Mouse (Mus musculus) midbrain, embryonic 13.5 days (tissue): Measurements from ENCODE around the gene Atp8a2. TPM values are rescaled to one million over a fixed set of nuclear protein-coding genes. Genes with fewer than 3 reads are reported as not detected.
A peak's percentile ranks its signal among the peaks of the same experiment; 100 is the strongest.

Experiments used
- ATAC-seq: fragments of 200-750 bp; cut with Nextera tagmentation; 2 replicates; pipeline ENCODE4 v1.8.0; 2017; ENCODE audit warnings: mild to moderate bottlenecking, moderate TSS enrichment, moderate library complexity
- H3K27ac ChIP-seq: fragments of 300-500 bp; sonication (generic); 2 replicates; pipeline ENCODE4 v1.5.1; 2015; ENCODE audit warnings: inconsistent platforms, mild to moderate bottlenecking, moderate library complexity
- H3K27me3 ChIP-seq: fragments of 300-500 bp; sonication (generic); 2 replicates; pipeline ENCODE4 v1.6.1; 2015; ENCODE audit warnings: mild to moderate bottlenecking, inconsistent platforms
- H3K36me3 ChIP-seq: fragments of 300-500 bp; sonication (generic); 2 replicates; pipeline ENCODE4 v1.6.1; 2015; ENCODE audit warnings: mild to moderate bottlenecking, inconsistent platforms
- H3K4me1 ChIP-seq: fragments of 300-500 bp; sonication (generic); replicated peaks from 2 replicates; pipeline ENCODE4 v1.6.1; 2015; ENCODE audit warnings: inconsistent platforms
- H3K4me2 ChIP-seq: fragments of 300-500 bp; sonication (generic); replicated peaks from 2 replicates; pipeline ENCODE4 v1.6.1; 2015; ENCODE audit warnings: moderate library complexity, mild to moderate bottlenecking, inconsistent platforms
- H3K4me3 ChIP-seq: fragments of 300-500 bp; sonication (generic); replicated peaks from 2 replicates; pipeline ENCODE4 v1.5.1; 2015; ENCODE audit warnings: mild to moderate bottlenecking, inconsistent platforms
- H3K9ac ChIP-seq: fragments of 300-500 bp; sonication (generic); replicated peaks from 2 replicates; pipeline ENCODE4 v1.6.1; 2015; ENCODE audit warnings: mild to moderate bottlenecking, inconsistent platforms
- H3K9me3 ChIP-seq: fragments of 300-500 bp; sonication (generic); 2 replicates; pipeline ENCODE4 v1.6.1; 2016; ENCODE audit warnings: mild to moderate bottlenecking, inconsistent platforms
- WGBS: fragments of 180-500 bp; shearing (Covaris S2); methylation state at CpG from one replicate; pipeline ENCODE4 v1.1.7; 2015; 5-methylcytosine and 5-hydroxymethylcytosine counted together
- polyA plus RNA-seq: library from polyadenylated mRNA; unstranded; fragments of >200 nt; fragmentation: Nextera tagmentation; extraction: Ambion mirVana; gene quantifications from 2 replicates; pipeline ENCODE4 v1.2.1, GENCODE M21; 2015

Atp8a2 gene
- polyA plus RNA-seq, 1 experiment from 2014 or later: 28.1 TPM

DNA sequence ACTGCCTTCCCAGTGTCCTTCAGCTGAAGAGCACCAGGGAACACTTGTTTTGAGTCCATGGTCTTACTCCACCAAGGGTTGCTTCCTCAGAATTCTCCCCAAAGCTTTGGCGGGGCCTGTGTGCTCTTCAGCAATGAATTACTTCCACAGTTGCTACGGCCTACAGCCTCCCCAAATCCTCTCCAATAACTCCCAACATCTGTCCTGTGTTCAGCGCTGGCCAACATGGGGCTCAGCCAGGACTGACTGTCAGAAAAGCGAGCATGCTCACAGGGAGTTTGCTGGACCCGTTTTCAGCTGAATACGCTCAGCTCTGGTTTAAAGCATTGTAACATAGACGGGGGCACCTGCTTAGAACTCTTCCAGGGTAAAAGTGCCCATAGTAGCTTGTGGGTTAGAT is 489.0 kb downstream of the Atp8a2 start:
- ATAC-seq: no peak
- Histone ChIP-seq H3K27me3 (no peaks in the 10 kb centered on the region), H3K36me3 (no peaks in the 10 kb centered on the region), H3K4me1 (no peaks in the 10 kb centered on the region), H3K9me3 (no peaks in the 10 kb centered on the region), H3K4me2 (no peak overlapping the region), H3K27ac (no peak overlapping the region), H3K9ac (no peak overlapping the region), H3K4me3 (no peak overlapping the region)
- 86% methylated on average over 7 of the region's 7 CpGs for WGBS

GRCm38 (mm10) chr14:59705326-59706058 is 491.5 kb downstream of the Atp8a2 start:
- H3K36me3 ChIP-seq: no peaks in the 10 kb centered on the region
- H3K4me3 ChIP-seq: no peak overlapping the region
- 86% methylated on average over 13 of the region's 13 CpGs for WGBS
- H3K9me3 ChIP-seq: no peaks in the 10 kb centered on the region
- H3K4me1 ChIP-seq: peaks cover 10% of the 10 kb centered on the region
- H3K27me3 ChIP-seq: no peaks in the 10 kb centered on the region
- H3K27ac ChIP-seq: no peak overlapping the region
- ATAC-seq: no peak
- no peak overlapping the region for H3K9ac ChIP-seq
- H3K4me2 ChIP-seq: no peak overlapping the region

DNA sequence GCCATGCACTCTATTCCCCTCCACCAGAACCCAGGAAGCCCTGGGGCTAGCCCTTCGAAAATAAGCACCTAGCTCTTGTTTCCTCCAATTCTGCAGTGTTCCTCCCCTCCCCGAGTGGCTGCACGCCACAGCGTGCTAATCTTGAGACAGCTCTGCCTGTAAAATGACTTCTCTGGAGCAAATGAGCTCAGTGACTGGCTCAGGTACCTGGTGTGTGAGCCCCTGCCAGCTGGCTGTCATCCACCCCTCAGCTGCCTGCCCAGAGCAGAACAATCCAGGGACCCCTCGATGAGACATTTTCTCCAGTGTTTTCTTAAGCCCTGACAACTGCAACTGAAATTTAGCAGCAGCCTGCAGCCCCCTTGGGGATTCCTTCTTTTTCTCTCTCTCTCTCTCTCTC is 495.5 kb downstream of the Atp8a2 start:
- Histone ChIP-seq H3K27ac (no peak overlapping the region), H3K4me3 (no peak overlapping the region), H3K9me3 (no peaks in the 10 kb centered on the region), H3K36me3 (no peaks in the 10 kb centered on the region), H3K9ac (no peak overlapping the region; the same call in 1 of the 2 replicates), H3K4me1 (peaks cover 10% of the 10 kb centered on the region), H3K27me3 (no peaks in the 10 kb centered on the region), H3K4me2 (no peak overlapping the region)
- 0 out of 2 replicates have a peak, but pooled peaks have one; percentile 41 for ATAC-seq
- WGBS: 40% methylated on average over 5 of the region's 5 CpGs

GRCm38 (mm10) chr14:59695160-59695559 is 501.8 kb downstream of the Atp8a2 start:
- Histone ChIP-seq H3K4me3 (no peak overlapping the region), H3K36me3 (no peaks in the 10 kb centered on the region), H3K27me3 (no peaks in the 10 kb centered on the region), H3K9me3 (no peaks in the 10 kb centered on the region), H3K4me2 (no peak overlapping the region), H3K27ac (no peak overlapping the region), H3K9ac (no peak overlapping the region), H3K4me1 (no peaks in the 10 kb centered on the region)
- ATAC-seq: no peak
- 89% methylated on average over 4 of the region's 4 CpGs for WGBS

DNA sequence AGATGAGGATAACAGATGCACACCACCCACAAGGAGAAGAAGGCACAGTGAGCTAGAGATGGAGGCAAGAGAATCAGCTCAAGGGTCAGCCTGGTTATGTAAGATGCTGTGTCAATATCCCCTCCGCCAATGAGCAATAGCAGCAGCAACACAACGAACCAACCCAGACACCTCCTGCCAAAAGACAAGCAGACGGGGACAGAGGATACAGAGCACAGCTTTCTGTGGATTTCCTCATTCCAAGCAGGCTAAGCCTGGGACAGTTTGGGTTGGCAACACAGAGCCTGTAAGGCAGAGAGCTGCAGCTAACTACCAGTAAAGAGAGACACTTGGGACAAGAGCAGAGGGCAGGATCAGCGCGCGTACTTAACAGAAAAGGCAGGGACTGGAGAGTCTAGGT is 504.8 kb downstream of the Atp8a2 start:
- 86% methylated on average over 6 of the region's 6 CpGs for WGBS
- Histone ChIP-seq H3K9ac (no peak overlapping the region), H3K36me3 (no peaks in the 10 kb centered on the region), H3K9me3 (no peaks in the 10 kb centered on the region), H3K4me2 (no peak overlapping the region), H3K27ac (no peak overlapping the region), H3K4me1 (no peaks in the 10 kb centered on the region), H3K4me3 (no peak overlapping the region), H3K27me3 (no peaks in the 10 kb centered on the region)
- ATAC-seq: no peak

DNA sequence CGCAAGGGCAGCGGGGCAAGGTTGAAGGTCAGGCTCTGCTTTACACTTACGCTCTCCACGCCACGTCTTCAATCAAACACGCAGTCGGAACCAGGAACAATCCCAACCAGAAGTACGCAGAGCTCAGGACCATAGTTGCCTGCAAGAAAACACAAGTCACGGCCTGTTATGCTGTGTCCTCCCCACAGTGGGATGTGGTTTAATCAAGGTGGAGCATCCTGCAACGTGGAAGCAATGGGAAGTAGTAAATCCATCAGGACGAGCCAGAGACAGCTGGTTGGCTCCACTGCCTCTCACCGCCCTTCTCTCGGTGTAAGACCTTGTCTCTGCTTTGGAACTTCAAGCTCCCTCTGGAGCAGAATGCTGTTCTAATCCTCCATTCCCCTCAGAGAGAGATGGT is 505.6 kb downstream of the Atp8a2 start:
- 86% methylated on average over 13 of the region's 13 CpGs for WGBS
- Histone ChIP-seq H3K9me3 (no peaks in the 10 kb centered on the region), H3K27me3 (no peaks in the 10 kb centered on the region), H3K27ac (no peak overlapping the region), H3K4me2 (no peak overlapping the region), H3K9ac (no peak overlapping the region), H3K4me3 (no peak overlapping the region), H3K4me1 (no peaks in the 10 kb centered on the region), H3K36me3 (no peaks in the 10 kb centered on the region)
- no peak for ATAC-seq

- H3K9ac ChIP-seq: no peak overlapping the region
- ATAC-seq: no peak
- H3K4me3 ChIP-seq: no peak overlapping the region
- H3K27me3 ChIP-seq: no peaks in the 10 kb centered on the region
- H3K4me1 ChIP-seq: no peaks in the 10 kb centered on the region
- H3K36me3 ChIP-seq: no peaks in the 10 kb centered on the region
- WGBS: 83% methylated on average over 12 of the region's 12 CpGs
- no peak overlapping the region for H3K27ac ChIP-seq
- H3K4me2 ChIP-seq: no peak overlapping the region
- no peaks in the 10 kb centered on the region for H3K9me3 ChIP-seq
Measured at GRCm38 (mm10) chr14:59690954-59691353, 506.0 kb downstream of the Atp8a2 start.

- H3K27me3 ChIP-seq: no peaks in the 10 kb centered on the region
- H3K9me3 ChIP-seq: no peaks in the 10 kb centered on the region
- H3K4me3 ChIP-seq: no peak overlapping the region
- H3K36me3 ChIP-seq: no peaks in the 10 kb centered on the region
- no peak for ATAC-seq
- H3K4me2 ChIP-seq: no peak overlapping the region
- no peak overlapping the region for H3K9ac ChIP-seq
- 59% methylated on average over 4 of the region's 4 CpGs for WGBS
- no peaks in the 10 kb centered on the region for H3K4me1 ChIP-seq
- H3K27ac ChIP-seq: no peak overlapping the region
Measured at GRCm38 (mm10) chr14:59689596-59689995, 507.4 kb downstream of the Atp8a2 start.

DNA sequence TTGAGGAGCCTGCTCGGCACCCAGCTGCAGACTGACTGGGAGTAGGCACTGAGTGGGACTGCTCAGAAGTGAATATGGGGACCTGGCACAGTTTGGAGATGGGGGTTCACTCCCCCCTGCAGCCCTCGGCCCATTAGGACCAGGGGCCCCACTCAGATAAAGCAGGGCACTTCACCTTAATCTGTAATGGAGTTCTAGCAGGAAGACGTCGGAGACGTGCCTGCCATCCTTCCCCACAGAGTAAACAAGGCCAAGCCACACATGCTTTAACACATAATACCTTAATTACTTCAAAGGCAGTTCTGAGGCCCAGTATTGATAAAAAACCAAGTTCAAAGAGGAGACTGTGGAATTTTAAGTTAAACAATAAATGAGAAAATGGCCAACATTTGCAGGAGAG is 510.8 kb downstream of the Atp8a2 start:
- H3K9me3 ChIP-seq: no peaks in the 10 kb centered on the region
- H3K36me3 ChIP-seq: no peaks in the 10 kb centered on the region
- H3K9ac ChIP-seq: no peak overlapping the region
- ATAC-seq: no peak
- WGBS: 67% methylated on average over 5 of the region's 5 CpGs
- no peak overlapping the region for H3K27ac ChIP-seq
- H3K4me1 ChIP-seq: no peaks in the 10 kb centered on the region
- H3K27me3 ChIP-seq: no peaks in the 10 kb centered on the region
- H3K4me3 ChIP-seq: no peak overlapping the region
- H3K4me2 ChIP-seq: no peak overlapping the region

- no peak overlapping the region for H3K4me2 ChIP-seq
- no peak for ATAC-seq
- H3K9ac ChIP-seq: no peak overlapping the region
- H3K27me3 ChIP-seq: no peaks in the 10 kb centered on the region
- no peaks in the 10 kb centered on the region for H3K36me3 ChIP-seq
- no peak overlapping the region for H3K4me3 ChIP-seq
- no peaks in the 10 kb centered on the region for H3K4me1 ChIP-seq
- 75% methylated on average over 8 of the region's 8 CpGs for WGBS
- no peaks in the 10 kb centered on the region for H3K9me3 ChIP-seq
- H3K27ac ChIP-seq: no peak overlapping the region
Measured at GRCm38 (mm10) chr14:59685343-59685742, 511.6 kb downstream of the Atp8a2 start.

- Histone ChIP-seq H3K4me3 (no peak overlapping the region), H3K27me3 (no peaks in the 10 kb centered on the region), H3K36me3 (no peaks in the 10 kb centered on the region), H3K4me2 (no peak overlapping the region), H3K4me1 (no peaks in the 10 kb centered on the region), H3K27ac (no peak overlapping the region), H3K9me3 (no peaks in the 10 kb centered on the region), H3K9ac (no peak overlapping the region)
- WGBS: 86% methylated on average over 4 of the region's 4 CpGs
- no peak for ATAC-seq
Measured at GRCm38 (mm10) chr14:59681906-59682305, 515.1 kb downstream of the Atp8a2 start.

DNA sequence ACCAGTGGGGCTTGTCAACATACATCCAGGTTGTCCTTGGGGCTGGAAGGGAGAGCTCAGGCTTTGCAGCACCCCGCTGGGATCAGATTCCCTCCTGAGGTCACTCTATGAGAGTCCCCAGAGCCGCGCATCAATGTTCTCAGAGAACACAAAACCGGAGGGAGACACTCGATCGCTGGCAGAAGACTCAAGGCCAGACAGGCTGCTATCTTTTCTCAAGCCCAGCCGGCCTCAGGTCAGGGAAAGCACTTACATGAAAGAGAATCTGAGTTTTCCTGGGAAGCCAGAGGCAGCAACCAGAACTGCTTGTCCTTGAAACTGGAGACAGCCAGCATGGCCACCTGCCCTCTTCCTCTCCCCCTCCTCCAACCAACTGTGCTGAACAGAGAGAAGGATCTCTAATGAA is 519.4 kb downstream of the Atp8a2 start:
- Histone ChIP-seq H3K27me3 (no peaks in the 10 kb centered on the region), H3K4me2 (no peak overlapping the region), H3K27ac (no peak overlapping the region), H3K4me3 (no peak overlapping the region), H3K9me3 (no peaks in the 10 kb centered on the region), H3K36me3 (no peaks in the 10 kb centered on the region), H3K4me1 (peaks cover 8% of the 10 kb centered on the region; the same call in 1 of the 2 replicates), H3K9ac (no peak overlapping the region)
- ATAC-seq: no peak
- 75% methylated on average over 7 of the region's 7 CpGs for WGBS

DNA sequence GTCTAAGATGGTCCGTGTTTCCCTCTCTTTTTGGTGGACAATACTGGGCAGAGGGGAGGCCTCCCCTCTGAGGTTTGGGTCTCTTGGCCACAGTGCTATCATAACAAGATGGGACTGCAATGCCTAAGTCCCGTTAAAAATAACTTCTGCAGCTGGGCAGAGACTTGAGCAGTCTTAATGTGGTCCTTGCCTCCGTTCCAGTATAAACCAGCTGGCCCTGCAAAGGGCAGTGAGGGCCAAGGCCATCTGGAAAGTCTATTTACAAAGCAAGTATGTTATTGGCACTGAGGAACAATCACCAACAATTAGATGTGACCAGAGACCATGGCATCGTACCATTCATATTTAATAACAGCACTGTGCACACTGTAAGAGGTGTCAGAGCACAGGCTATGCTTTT is 521.6 kb downstream of the Atp8a2 start:
- H3K27ac ChIP-seq: no peak overlapping the region

More for the DNA sequence above, 521.6 kb downstream of the Atp8a2 start:
- Histone ChIP-seq H3K9ac (no peak overlapping the region), H3K27me3 (no peaks in the 10 kb centered on the region), H3K9me3 (no peaks in the 10 kb centered on the region), H3K4me1 (peaks cover 8% of the 10 kb centered on the region; the same call in 1 of the 2 replicates), H3K4me2 (no peak overlapping the region), H3K36me3 (no peaks in the 10 kb centered on the region), H3K4me3 (no peak overlapping the region)
- no peak for ATAC-seq
- 82% methylated on average over 4 of the region's 4 CpGs for WGBS
